ENCODE assay signal across 25 mouse cellular contexts in the genomic region with DNA sequence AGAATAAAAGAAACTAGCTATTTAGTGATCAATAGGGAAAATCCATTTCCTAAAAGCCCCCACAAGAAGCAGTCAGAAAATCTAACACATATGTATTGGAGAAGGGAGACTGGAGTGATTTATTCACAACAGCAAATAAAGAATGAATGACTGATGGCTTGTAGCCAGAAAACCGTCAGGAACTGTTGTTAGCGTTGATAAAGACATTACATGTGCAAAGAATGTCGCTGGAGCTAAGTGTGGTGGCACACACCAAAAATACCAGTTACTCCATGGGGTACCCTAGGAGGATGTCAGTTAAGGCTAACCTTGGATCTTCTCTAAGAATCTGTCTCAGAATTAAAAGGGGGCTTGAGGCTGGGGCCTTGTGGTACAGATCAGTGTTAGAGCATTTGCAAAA. TPM values are rescaled to one million over a fixed set of nuclear protein-coding genes. Genes with fewer than 3 reads are reported as not detected.
DNase-seq lines count a peak whose midpoint lies in the region; ATAC-seq lines count a peak whose summit lies in the region.
"Had no signal": no experiment of that assay in that cellular context is flagged by ENCODE, and none has a peak within 500 bp of the region (broad histone marks: within the 10 kb centered on the region; RNA-seq: fewer than 3 reads in every experiment).

No protein-coding gene starts in this region.

- peaks cover 10% of the 10 kb centered on the region for H3K9me3 ChIP-seq in heart, embryonic 13.5 days
- H3K9me3 ChIP-seq in hindbrain, embryonic 14.5 days (ENCODE audit: control insufficient read depth, low read length) = 0 out of 2 replicates have a peak, but pooled peaks cover 11% of the 10 kb centered on the region
- H3K9me3 ChIP-seq in hindbrain, embryonic 16.5 days (ENCODE audit: control insufficient read depth, low read length) = peaks cover 5% of the 10 kb centered on the region
- H3K9me3 ChIP-seq in forebrain, embryonic 15.5 days = 0 out of 2 replicates have a peak, but pooled peaks cover 4% of the 10 kb centered on the region
- H3K9me3 ChIP-seq: lung, embryonic 15.5 days; stomach, embryonic 15.5 days had no signal

- 0 out of 2 replicates have a peak overlapping the region, but pooled peaks have one; percentile 6 for H3K4me2 ChIP-seq in heart, embryonic 13.5 days
- no peak overlapping the region for H3K4me2 ChIP-seq in hindbrain, embryonic 14.5 days (replicated peaks)
- H3K4me2 ChIP-seq in hindbrain, embryonic 16.5 days (ENCODE audit: low read length) = no peak overlapping the region
- no peak overlapping the region for H3K4me2 ChIP-seq in forebrain, embryonic 15.5 days (replicated peaks)
- H3K4me2 ChIP-seq: hindbrain, embryonic 12.5 days; lung, embryonic 15.5 days; midbrain, embryonic 12.5 days; stomach, embryonic 15.5 days had no signal

- no peak overlapping the region for H3K27ac ChIP-seq in heart, embryonic 13.5 days (replicated peaks)
- no peak overlapping the region for H3K27ac ChIP-seq in hindbrain, embryonic 14.5 days
- no peak overlapping the region for H3K27ac ChIP-seq in hindbrain, embryonic 16.5 days (ENCODE audit: low read depth, low read length)
- peak overlapping the region; percentile 41 for H3K27ac ChIP-seq in forebrain, embryonic 15.5 days (replicated peaks)
- H3K27ac ChIP-seq: hindbrain, embryonic 12.5 days; liver, embryonic 14.5 days; lung, embryonic 15.5 days; midbrain, embryonic 12.5 days; stomach, embryonic 15.5 days had no signal

- peaks cover 12% of the 10 kb centered on the region for H3K4me1 ChIP-seq in heart, embryonic 13.5 days
- 0 out of 2 replicates have a peak, but pooled peaks cover 3% of the 10 kb centered on the region for H3K4me1 ChIP-seq in hindbrain, embryonic 14.5 days (replicated peaks; ENCODE audit: control insufficient read depth, insufficient read depth, low read length)
- H3K4me1 ChIP-seq in hindbrain, embryonic 16.5 days (ENCODE audit: control insufficient read depth, insufficient read depth, low read depth, low read length) = no peaks in the 10 kb centered on the region
- peaks cover 11% of the 10 kb centered on the region for H3K4me1 ChIP-seq in forebrain, embryonic 15.5 days
- H3K4me1 ChIP-seq: hindbrain, embryonic 12.5 days; lung, embryonic 15.5 days; midbrain, embryonic 12.5 days; stomach, embryonic 15.5 days had no signal

- H3K36me3 ChIP-seq in heart, embryonic 13.5 days = no peaks in the 10 kb centered on the region
- H3K36me3 ChIP-seq in hindbrain, embryonic 14.5 days (replicated peaks; ENCODE audit: control insufficient read depth, insufficient read depth) = no peaks in the 10 kb centered on the region
- H3K36me3 ChIP-seq in hindbrain, embryonic 16.5 days (ENCODE audit: control insufficient read depth, insufficient read depth, low read length) = no peaks in the 10 kb centered on the region
- H3K36me3 ChIP-seq in forebrain, embryonic 15.5 days = no peaks in the 10 kb centered on the region
- H3K36me3 ChIP-seq: hindbrain, embryonic 12.5 days; lung, embryonic 15.5 days; midbrain, embryonic 12.5 days; stomach, embryonic 15.5 days had no signal

- no peak overlapping the region for H3K4me3 ChIP-seq in heart, embryonic 13.5 days
- no peak overlapping the region for H3K4me3 ChIP-seq in hindbrain, embryonic 14.5 days (replicated peaks; ENCODE audit: low read length)
- no peak overlapping the region for H3K4me3 ChIP-seq in hindbrain, embryonic 16.5 days (ENCODE audit: low read length)
- H3K4me3 ChIP-seq in forebrain, embryonic 15.5 days = no peak overlapping the region
- H3K4me3 ChIP-seq: erythroblast, embryonic 14.5 days; hindbrain, embryonic 12.5 days; lung, embryonic 15.5 days; megakaryocyte, embryonic 14.5 days; midbrain, embryonic 12.5 days; stomach, embryonic 15.5 days had no signal

- no peak for ATAC-seq in heart, embryonic 13.5 days (ENCODE audit: extremely low read depth, insufficient number of reproducible peaks, low FRiP score, low TSS enrichment)
- ATAC-seq in hindbrain, embryonic 14.5 days (ENCODE audit: low FRiP score) = no peak
- no peak for ATAC-seq in hindbrain, embryonic 16.5 days
- ATAC-seq in forebrain, embryonic 15.5 days (replicated peaks) = peak; percentile 67
- ATAC-seq: inflammation-experienced regulatory T-cells, adult 6 months had no signal

- H3K27me3 ChIP-seq in heart, embryonic 13.5 days (replicated peaks) = no peaks in the 10 kb centered on the region
- H3K27me3 ChIP-seq in hindbrain, embryonic 14.5 days (ENCODE audit: control insufficient read depth, insufficient read depth, low read length) = no peaks in the 10 kb centered on the region
- no peaks in the 10 kb centered on the region for H3K27me3 ChIP-seq in hindbrain, embryonic 16.5 days (replicated peaks; ENCODE audit: control insufficient read depth, insufficient read depth, low read length)
- no peaks in the 10 kb centered on the region for H3K27me3 ChIP-seq in forebrain, embryonic 15.5 days
- H3K27me3 ChIP-seq: hindbrain, embryonic 12.5 days; lung, embryonic 15.5 days; megakaryocyte, embryonic 14.5 days; midbrain, embryonic 12.5 days; stomach, embryonic 15.5 days had no signal

- H3K9ac ChIP-seq in heart, embryonic 13.5 days = no peak overlapping the region
- no peak overlapping the region for H3K9ac ChIP-seq in hindbrain, embryonic 14.5 days
- H3K9ac ChIP-seq in hindbrain, embryonic 16.5 days (ENCODE audit: low read depth, low read length) = no peak overlapping the region
- H3K9ac ChIP-seq in forebrain, embryonic 15.5 days (replicated peaks) = no peak overlapping the region
- H3K9ac ChIP-seq: hindbrain, embryonic 12.5 days; liver, embryonic 14.5 days; lung, embryonic 15.5 days; midbrain, embryonic 12.5 days; stomach, embryonic 15.5 days had no signal

- no peak for DNase-seq in heart, adult 11 months
- peak; percentile 37 for DNase-seq in hindbrain, embryonic 14.5 days (ENCODE audit: low spot score)
- DNase-seq in NIH3T3 (ENCODE audit: low read depth) = peak; percentile 17
- no peak for DNase-seq in embryo, embryonic 9.5 days (ENCODE audit: extremely low spot score)
- DNase-seq: adrenal gland, postnatal 25 days; cerebellum, adult 18-20 months; cerebellum, postnatal 10 days; gastrocnemius, postnatal 25 days; heart, adult 18-20 months; kidney, adult 11 months; kidney, postnatal 14 days; layer of hippocampus, adult 9-11 months; liver; lung, postnatal 4 days had no signal

- 13% methylated on average over 3 of the region's 3 CpGs for WGBS in heart, embryonic 13.5 days
- 27% methylated on average over 3 of the region's 3 CpGs for WGBS in hindbrain, embryonic 14.5 days
- 20% methylated on average over 3 of the region's 3 CpGs for whole genome bisulfite sequencing in hindbrain, embryonic 16.5 days
- 10% methylated on average over 3 of the region's 3 CpGs for WGBS in forebrain, embryonic 15.5 days

RNA-seq across cellular contexts. Expression of a gene that starts 34.3 kb away (rescaled TPM):
- 11.2 and 13.3 TPM in 2 replicates for polyA plus RNA-seq in heart, embryonic 13.5 days (2015; fragmentation: Nextera tagmentation; extraction: Ambion mirVana)
- 105 and 112 TPM in 2 replicates for polyA plus RNA-seq in hindbrain, embryonic 14.5 days (2014; fragmentation: Nextera tagmentation; extraction: Ambion mirVana)
- 74.1 and 74.9 TPM in 2 replicates for polyA plus RNA-seq in hindbrain, embryonic 16.5 days (2015; fragmentation: Nextera tagmentation; extraction: Ambion mirVana)
- 75.6 and 79.3 TPM in 2 replicates for polyA plus RNA-seq in forebrain, embryonic 15.5 days (2015; fragmentation: Nextera tagmentation; extraction: Ambion mirVana)

Comparison
In these comparisons a context has a peak if more than half of its experiments do, and no peak if none do; other contexts are left out.
1. DNase-seq: peak in hindbrain, embryonic 14.5 days (single experiment) and NIH3T3 (single experiment); none in heart, adult 11 months (single experiment) and embryo, embryonic 9.5 days (single experiment).